Mouse (Mus musculus): ENCODE measurements around the gene Cs. TPM values are rescaled to one million over a fixed set of nuclear protein-coding genes. Genes with fewer than 3 reads are reported as not detected.

Cs gene
- polyA plus RNA-seq, 1 experiment from 2014 or later = 187 TPM

- H3K9ac ChIP-seq = no peak overlapping the region
- H3K4me1 ChIP-seq = peaks cover 58% of the 10 kb centered on the region
- H3K4me3 ChIP-seq = no peak overlapping the region
- H3K27ac ChIP-seq = no peak overlapping the region
- no peak for ATAC-seq
- peaks cover 37% of the 10 kb centered on the region for H3K36me3 ChIP-seq
- H3K4me2 ChIP-seq = no peak overlapping the region
- 71% methylated on average over 7 of the region's 7 CpGs for WGBS (ENCODE audit: insufficient replicate concordance)
- no peaks in the 10 kb centered on the region for H3K27me3 ChIP-seq (replicated peaks)
- no peaks in the 10 kb centered on the region for H3K9me3 ChIP-seq (replicated peaks)
These were observed 59.9 kb downstream of the Cs start for GRCm38 (mm10) chr10:128397466-128397865.

- H3K27me3 ChIP-seq (replicated peaks) = no peaks in the 10 kb centered on the region
- no peak overlapping the region for H3K27ac ChIP-seq
- H3K4me2 ChIP-seq = peak overlapping the region; percentile 38
- ATAC-seq = peak; percentile 45; the same call in 1 of the 2 replicates
- peaks cover 13% of the 10 kb centered on the region for H3K36me3 ChIP-seq
- WGBS (ENCODE audit: insufficient replicate concordance) = 45% methylated on average over 5 of the region's 5 CpGs
- H3K9ac ChIP-seq = no peak overlapping the region
- H3K4me1 ChIP-seq = peaks cover 42% of the 10 kb centered on the region
- peak overlapping the region; percentile 33 for H3K4me3 ChIP-seq
- H3K9me3 ChIP-seq (replicated peaks) = no peaks in the 10 kb centered on the region
These were observed 62.8 kb downstream of the Cs start for GRCm38 (mm10) chr10:128400338-128400737.

GRCm38 (mm10) chr10:128401056-128401455 is 63.5 kb downstream of the Cs start, which contains the start of gene Slc39a5:
Gene Slc39a5 (minus strand): TSS chr10:128401229.
- Histone ChIP-seq H3K4me1 (peaks cover 35% of the 10 kb centered on the region), H3K36me3 (peaks cover 21% of the 10 kb centered on the region), H3K4me2 (peak within 1 kb of the TSS; percentile 38), H3K27ac (no peak within 1 kb of the TSS), H3K27me3 (replicated peaks) (no peaks in the 10 kb centered on the region), H3K4me3 (peak within 1 kb of the TSS; percentile 33), H3K9ac (peak within 1 kb of the TSS; percentile 12; the same call in 1 of the 2 replicates), H3K9me3 (replicated peaks) (no peaks in the 10 kb centered on the region)
- 56% methylated on average over 2 of the region's 2 CpGs for WGBS (ENCODE audit: insufficient replicate concordance)
- no peak for ATAC-seq

GRCm38 (mm10) chr10:128401638-128402037 is 64.1 kb downstream of the Cs start:
- Histone ChIP-seq H3K27me3 (replicated peaks) (no peaks in the 10 kb centered on the region), H3K4me1 (0 out of 2 replicates have a peak, but pooled peaks cover 29% of the 10 kb centered on the region), H3K4me2 (no peak overlapping the region), H3K27ac (no peak overlapping the region), H3K4me3 (no peak overlapping the region), H3K9ac (no peak overlapping the region), H3K36me3 (peaks cover 26% of the 10 kb centered on the region), H3K9me3 (replicated peaks) (no peaks in the 10 kb centered on the region)
- 56% methylated on average over 9 of the region's 9 CpGs for WGBS (ENCODE audit: insufficient replicate concordance)
- ATAC-seq = no peak

GRCm38 (mm10) chr10:128403931-128404330 is 66.4 kb downstream of the Cs start:
- no peak overlapping the region for H3K4me2 ChIP-seq
- H3K4me1 ChIP-seq = peaks cover 28% of the 10 kb centered on the region
- no peaks in the 10 kb centered on the region for H3K27me3 ChIP-seq (replicated peaks)
- no peak overlapping the region for H3K27ac ChIP-seq
- no peak overlapping the region for H3K4me3 ChIP-seq
- peaks cover 36% of the 10 kb centered on the region for H3K36me3 ChIP-seq
- no peaks in the 10 kb centered on the region for H3K9me3 ChIP-seq (replicated peaks)
- H3K9ac ChIP-seq = no peak overlapping the region
- 76% methylated on average over 7 of the region's 7 CpGs for WGBS (ENCODE audit: insufficient replicate concordance)
- no peak for ATAC-seq

GRCm38 (mm10) chr10:128408591-128409535 is 71.3 kb downstream of the Cs start:
- H3K4me3 ChIP-seq = peak overlapping the region; percentile 98
- peak overlapping the region; percentile 97 for H3K4me2 ChIP-seq
- H3K9ac ChIP-seq = peak overlapping the region; percentile 88
- H3K36me3 ChIP-seq = peaks cover 36% of the 10 kb centered on the region
- H3K27me3 ChIP-seq (replicated peaks) = no peaks in the 10 kb centered on the region
- H3K27ac ChIP-seq = peak overlapping the region; percentile 67
- H3K4me1 ChIP-seq = peaks cover 49% of the 10 kb centered on the region
- H3K9me3 ChIP-seq (replicated peaks) = no peaks in the 10 kb centered on the region
- 15% methylated on average over 35 of the region's 35 CpGs for WGBS (ENCODE audit: insufficient replicate concordance)
- no peak; the same call in 1 of the 2 replicates for ATAC-seq

GRCm38 (mm10) chr10:128409692-128410559 is 72.4 kb downstream of the Cs start:
- Histone ChIP-seq H3K27ac (peak overlapping the region; percentile 88), H3K9ac (peak overlapping the region; percentile 95), H3K4me1 (peaks cover 57% of the 10 kb centered on the region), H3K27me3 (replicated peaks) (no peaks in the 10 kb centered on the region), H3K9me3 (replicated peaks) (no peaks in the 10 kb centered on the region), H3K36me3 (peaks cover 43% of the 10 kb centered on the region), H3K4me3 (peak overlapping the region; percentile 98), H3K4me2 (peak overlapping the region; percentile 97)
- peak; percentile 87 for ATAC-seq
- 7% methylated on average over 36 of the region's 36 CpGs for WGBS (ENCODE audit: insufficient replicate concordance)

GRCm38 (mm10) chr10:128410560-128410845 is 73.0 kb downstream of the Cs start:
- no peaks in the 10 kb centered on the region for H3K27me3 ChIP-seq (replicated peaks)
- no peaks in the 10 kb centered on the region for H3K9me3 ChIP-seq (replicated peaks)
- ATAC-seq = no peak
- 26% methylated on average over 4 of the region's 4 CpGs for WGBS (ENCODE audit: insufficient replicate concordance)
- H3K4me1 ChIP-seq = peaks cover 61% of the 10 kb centered on the region
- peak overlapping the region; percentile 98 for H3K4me3 ChIP-seq
- H3K27ac ChIP-seq = peak overlapping the region; percentile 88
- peak overlapping the region; percentile 95 for H3K9ac ChIP-seq
- peaks cover 46% of the 10 kb centered on the region for H3K36me3 ChIP-seq
- H3K4me2 ChIP-seq = peak overlapping the region; percentile 97

GRCm38 (mm10) chr10:128411211-128412054 is 73.9 kb downstream of the Cs start, which contains the start of the genes Nabp2 and Rnf41:
Gene Nabp2 (minus strand): TSS chr10:128411492.
Gene Rnf41 (plus strand): TSS chr10:128411657.
- Histone ChIP-seq H3K4me2 (peak within 1 kb of the TSS; percentile 97), H3K36me3 (peaks cover 46% of the 10 kb centered on the region), H3K9ac (peak within 1 kb of the TSS; percentile 95), H3K27ac (peak within 1 kb of the TSS; percentile 88), H3K4me1 (peaks cover 68% of the 10 kb centered on the region), H3K4me3 (peak within 1 kb of the TSS; percentile 98), H3K9me3 (replicated peaks) (no peaks in the 10 kb centered on the region), H3K27me3 (replicated peaks) (no peaks in the 10 kb centered on the region)
- ATAC-seq = peak; percentile 85
- under 1% methylated on average over 50 of the region's 50 CpGs for WGBS (ENCODE audit: insufficient replicate concordance)

- peaks cover 46% of the 10 kb centered on the region for H3K36me3 ChIP-seq
- WGBS (ENCODE audit: insufficient replicate concordance) = 3% methylated on average over 14 of the region's 14 CpGs
- no peaks in the 10 kb centered on the region for H3K9me3 ChIP-seq (replicated peaks)
- no peak for ATAC-seq
- H3K9ac ChIP-seq = peak overlapping the region; percentile 95
- H3K4me3 ChIP-seq = peak overlapping the region; percentile 98
- peak overlapping the region; percentile 97 for H3K4me2 ChIP-seq
- peak overlapping the region; percentile 88 for H3K27ac ChIP-seq
- no peaks in the 10 kb centered on the region for H3K27me3 ChIP-seq (replicated peaks)
- peaks cover 68% of the 10 kb centered on the region for H3K4me1 ChIP-seq
These were observed 74.5 kb downstream of the Cs start for GRCm38 (mm10) chr10:128412055-128412381.
